Mouse (Mus musculus) thymus, adult 18-20 months (tissue): Measurements from ENCODE around the gene Ntf3.

Experiments
- DNase-seq, 2 experiments: peaks; one replicate each; pipeline ENCODE4 v3.0.0; 2022; ENCODE audit warnings: mixed read lengths in 2 of 2

Gene Ntf3

GRCm38 (mm10) chr6:126102571-126102970, 64.1 kb downstream of the Ntf3 start:
- DNase-seq, result no peak

- no peak for DNase-seq
Observed at GRCm38 (mm10) chr6:126102007-126102406, 64.7 kb downstream of the Ntf3 start.

GRCm38 (mm10) chr6:126100579-126100978, 66.1 kb downstream of the Ntf3 start:
- DNase-seq, result no peak

GRCm38 (mm10) chr6:126097471-126097870, 69.2 kb downstream of the Ntf3 start:
- no peak for DNase-seq

- no peak for DNase-seq
Observed at GRCm38 (mm10) chr6:126096085-126096484, 70.6 kb downstream of the Ntf3 start.

- DNase-seq, result no peak
Observed at GRCm38 (mm10) chr6:126095041-126095440, 71.7 kb downstream of the Ntf3 start.

- DNase-seq, result no peak
Observed at GRCm38 (mm10) chr6:126092026-126092425, 74.7 kb downstream of the Ntf3 start.

GRCm38 (mm10) chr6:126090063-126090462, 76.6 kb downstream of the Ntf3 start:
- DNase-seq, result no peak

- no peak for DNase-seq
Observed at GRCm38 (mm10) chr6:126088489-126089265, 78.0 kb downstream of the Ntf3 start.

GRCm38 (mm10) chr6:126086321-126086950, 80.3 kb downstream of the Ntf3 start:
- no peak for DNase-seq

GRCm38 (mm10) chr6:126080531-126080930, 86.2 kb downstream of the Ntf3 start:
- DNase-seq, result no peak

- no peak for DNase-seq
Observed at GRCm38 (mm10) chr6:126057706-126058105, 109.0 kb downstream of the Ntf3 start.

- DNase-seq, result no peak
Observed at GRCm38 (mm10) chr6:126053136-126053535, 113.6 kb downstream of the Ntf3 start.
